In genomic region chr1:133090641-133091040, GRCm38 (mm10) we compare ENCODE assay signal across 16 mouse cellular contexts. TPM values are rescaled to one million over a fixed set of nuclear protein-coding genes. Genes with fewer than 3 reads are reported as not detected.
DNase-seq lines count a peak whose midpoint lies in the region; ATAC-seq lines count a peak whose summit lies in the region.
"Had no signal": no experiment of that assay in that cellular context is flagged by ENCODE, and none has a peak within 500 bp of the region (broad histone marks: within the 10 kb centered on the region; RNA-seq: fewer than 3 reads in every experiment).

No protein-coding gene starts in this region.

- DNase-seq in embryonic facial prominence, embryonic 10.5 days (ENCODE audit: low spot score): peak; percentile 53
- DNase-seq in kidney, postnatal 10 days: peak; percentile 74
- peak; percentile 63 for DNase-seq in lung, postnatal 14 days
- DNase-seq in cerebellum, adult 11 months: no peak
- DNase-seq in natural killer cell, adult 2 months (ENCODE audit: low spot score in 2 of 2): no peak
- no peak for DNase-seq in spleen, adult 18-20 months
- DNase-seq: adrenal gland, adult 8-10 months; cerebellum, postnatal 36 days; gastrocnemius, postnatal 14 days; thymus, postnatal 14 days had no signal

- no peak overlapping the region for H3K9ac ChIP-seq in intestine, embryonic 15.5 days
- H3K9ac ChIP-seq in forebrain, embryonic 12.5 days: no peak overlapping the region
- H3K9ac ChIP-seq: heart, embryonic 15.5 days; hindbrain, embryonic 15.5 days had no signal

- H3K27ac ChIP-seq in embryonic facial prominence, embryonic 10.5 days (replicated peaks): no peak overlapping the region
- peak overlapping the region; percentile 32 for H3K27ac ChIP-seq in intestine, embryonic 15.5 days
- H3K27ac ChIP-seq in forebrain, embryonic 12.5 days: no peak overlapping the region
- H3K27ac ChIP-seq: heart, embryonic 15.5 days; hindbrain, embryonic 15.5 days had no signal

- H3K4me2 ChIP-seq in intestine, embryonic 15.5 days (replicated peaks): 0 out of 2 replicates have a peak overlapping the region, but pooled peaks have one; percentile 22
- no peak overlapping the region for H3K4me2 ChIP-seq in forebrain, embryonic 12.5 days
- H3K4me2 ChIP-seq: heart, embryonic 15.5 days; hindbrain, embryonic 15.5 days had no signal

- peak; percentile 86 for ATAC-seq in intestine, embryonic 15.5 days
- ATAC-seq in forebrain, embryonic 12.5 days (ENCODE audit: low FRiP score): no peak
- ATAC-seq: CD4-positive, CD25-positive, alpha-beta regulatory T cell, adult 4 months had no signal

- H3K36me3 ChIP-seq in embryonic facial prominence, embryonic 10.5 days (replicated peaks): peaks cover 78% of the 10 kb centered on the region
- H3K36me3 ChIP-seq in intestine, embryonic 15.5 days: peaks cover 3% of the 10 kb centered on the region; the same call in 1 of the 2 replicates
- H3K36me3 ChIP-seq in forebrain, embryonic 12.5 days (replicated peaks): peaks cover 84% of the 10 kb centered on the region

- H3K4me1 ChIP-seq in embryonic facial prominence, embryonic 10.5 days: peaks cover 21% of the 10 kb centered on the region
- H3K4me1 ChIP-seq in intestine, embryonic 15.5 days (replicated peaks): peaks cover 10% of the 10 kb centered on the region
- H3K4me1 ChIP-seq in forebrain, embryonic 12.5 days: peaks cover 11% of the 10 kb centered on the region

- no peaks in the 10 kb centered on the region for H3K9me3 ChIP-seq in embryonic facial prominence, embryonic 10.5 days
- no peaks in the 10 kb centered on the region for H3K9me3 ChIP-seq in intestine, embryonic 15.5 days
- H3K9me3 ChIP-seq in forebrain, embryonic 12.5 days: no peaks in the 10 kb centered on the region
- H3K9me3 ChIP-seq: heart, embryonic 15.5 days; hindbrain, embryonic 15.5 days had no signal

- WGBS in embryonic facial prominence, embryonic 10.5 days: 68% methylated on average over 6 of the region's 6 CpGs
- WGBS in intestine, embryonic 15.5 days: 48% methylated on average over 6 of the region's 6 CpGs
- WGBS in forebrain, embryonic 12.5 days: 85% methylated on average over 6 of the region's 6 CpGs

- no peak overlapping the region for H3K4me3 ChIP-seq in embryonic facial prominence, embryonic 10.5 days
- no peak overlapping the region for H3K4me3 ChIP-seq in intestine, embryonic 15.5 days (replicated peaks)
- no peak overlapping the region for H3K4me3 ChIP-seq in forebrain, embryonic 12.5 days (replicated peaks)
- H3K4me3 ChIP-seq: erythroblast, embryonic 14.5 days; heart, embryonic 15.5 days; hindbrain, embryonic 15.5 days had no signal

- H3K27me3 ChIP-seq in embryonic facial prominence, embryonic 10.5 days (replicated peaks; ENCODE audit: low read depth, poor library complexity, severe bottlenecking): no peaks in the 10 kb centered on the region
- H3K27me3 ChIP-seq in intestine, embryonic 15.5 days (replicated peaks): no peaks in the 10 kb centered on the region
- H3K27me3 ChIP-seq in forebrain, embryonic 12.5 days: no peaks in the 10 kb centered on the region
- H3K27me3 ChIP-seq: heart, embryonic 15.5 days; hindbrain, embryonic 15.5 days had no signal

RNA-seq across cellular contexts. Expression of gene Ppp1r15b, which starts 40.3 kb away (rescaled TPM):
- 49.4 and 57.3 TPM in 2 replicates for polyA plus RNA-seq in embryonic facial prominence, embryonic 10.5 days (2016; fragmentation: Nextera tagmentation; extraction: Ambion mirVana)
- 46.7 and 46.9 TPM in 2 replicates for polyA plus RNA-seq in intestine, embryonic 15.5 days (2015; fragmentation: Nextera tagmentation; extraction: Ambion mirVana)
- polyA plus RNA-seq in forebrain, embryonic 12.5 days (2016; fragmentation: Nextera tagmentation; extraction: Ambion mirVana): 58.3 and 63.5 TPM in 2 replicates

RNA-seq across cellular contexts. Expression of gene Pik3c2b, which starts 45.2 kb away (rescaled TPM):
- polyA plus RNA-seq in embryonic facial prominence, embryonic 10.5 days (2016; fragmentation: Nextera tagmentation; extraction: Ambion mirVana): 8.6 and 10.5 TPM in 2 replicates
- 6.1 and 7.0 TPM in 2 replicates for polyA plus RNA-seq in intestine, embryonic 15.5 days (2015; fragmentation: Nextera tagmentation; extraction: Ambion mirVana)
- polyA plus RNA-seq in forebrain, embryonic 12.5 days (2016; fragmentation: Nextera tagmentation; extraction: Ambion mirVana): 21.3 and 22.0 TPM in 2 replicates

Comparison
In these comparisons a context has a peak if more than half of its experiments do, and no peak if none do; other contexts are left out.
1. DNase-seq: peak in embryonic facial prominence, embryonic 10.5 days (single experiment), kidney, postnatal 10 days (single experiment) and lung, postnatal 14 days (single experiment); none in cerebellum, adult 11 months (single experiment), natural killer cell, adult 2 months (0 of 2) and spleen, adult 18-20 months (0 of 2).